Mouse (Mus musculus) liver, embryonic 14.5 days (tissue): ENCODE data around the gene Rad51b.

Source experiments
- CTCF ChIP-seq: IDR thresholded peaks from 2 replicates; pipeline ENCODE4 v1.5.1; 2016; ENCODE audit warnings: antibody characterized with exemption, low read depth, control low read depth
- EP300 ChIP-seq: IDR thresholded peaks from 2 replicates; pipeline ENCODE4 v1.6.1; 2016; ENCODE audit warnings: antibody characterized with exemption, low read depth

GRCm38 (mm10) chr12:79301802-79302201, 4.7 kb downstream of the Rad51b start:
- no peak for TF ChIP-seq CTCF
- TF ChIP-seq EP300, result no peak
